Mouse (Mus musculus): ENCODE results near the gene Fbxl12. TPM values are rescaled to one million over a fixed set of nuclear protein-coding genes. Genes with fewer than 3 reads are reported as not detected.

Gene Fbxl12
- total and polyA plus RNA-seq, 3 experiments, result 7.9 to 25.6 (median 22.0) TPM

DNA sequence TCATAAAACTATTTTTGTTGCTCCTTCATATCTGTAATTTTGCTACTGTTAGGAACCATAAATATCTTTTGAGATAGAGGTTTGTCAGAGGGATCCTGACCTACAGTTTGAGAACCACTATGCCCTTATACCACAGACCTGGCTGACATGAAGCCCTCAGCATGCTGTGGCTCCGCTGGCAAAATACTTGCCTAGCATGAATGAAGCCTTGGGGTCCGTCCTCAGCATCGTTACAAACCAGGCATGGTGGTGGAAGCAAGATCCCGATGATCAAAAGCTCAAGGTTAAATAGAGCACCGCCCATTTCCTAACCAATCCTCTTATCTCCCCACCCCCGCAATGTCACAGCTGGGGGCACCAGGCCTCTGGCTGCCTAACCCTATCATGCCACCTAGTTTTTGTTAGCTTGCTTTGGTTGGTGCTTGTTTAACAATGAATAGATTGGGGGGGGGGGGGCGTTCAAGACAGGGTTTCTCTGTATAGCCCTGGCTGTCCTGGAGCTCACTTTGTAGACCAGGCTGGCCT, 22.0 kb upstream of the Fbxl12 start:
- 0 out of 2 replicates have a peak, but pooled peaks have one; percentile 4 for ATAC-seq (ENCODE audit: extremely low read depth, insufficient number of reproducible peaks, low FRiP score, poor library complexity, severe bottlenecking)
- TF ChIP-seq TAL1 (conservative IDR thresholded peaks at IDR 0.05; ENCODE audit: low read depth, low read length) (no peak), GATA1 (IDR thresholded peaks at IDR 0.05; ENCODE audit: borderline replicate concordance, low read length) (no peak), GATA2 (IDR thresholded peaks at IDR 0.05; ENCODE audit: borderline replicate concordance, low read depth, low read length) (no peak), CTCF (IDR thresholded peaks at IDR 0.05; ENCODE audit: low read depth, low read length) (no peak), POLR2AphosphoS5 (IDR thresholded peaks at IDR 0.05; ENCODE audit: insufficient replicate concordance, low read depth, low read length) (no peak)
- H3K9me3 ChIP-seq (replicated peaks), result no peaks in the 10 kb centered on the region
- peaks cover 4% of the 10 kb centered on the region for H3K27me3 ChIP-seq (ENCODE audit: insufficient read depth, low read length)
- H3K4me1 ChIP-seq (ENCODE audit: insufficient read depth, low read depth, low read length), result peaks cover 29% of the 10 kb centered on the region
- DNase-seq (ENCODE audit: low spot score), result no peak
- H3K36me3 ChIP-seq (replicated peaks), result peaks cover 47% of the 10 kb centered on the region
- no peak overlapping the region for H3K4me3 ChIP-seq (ENCODE audit: low read depth, low read length)

DNA sequence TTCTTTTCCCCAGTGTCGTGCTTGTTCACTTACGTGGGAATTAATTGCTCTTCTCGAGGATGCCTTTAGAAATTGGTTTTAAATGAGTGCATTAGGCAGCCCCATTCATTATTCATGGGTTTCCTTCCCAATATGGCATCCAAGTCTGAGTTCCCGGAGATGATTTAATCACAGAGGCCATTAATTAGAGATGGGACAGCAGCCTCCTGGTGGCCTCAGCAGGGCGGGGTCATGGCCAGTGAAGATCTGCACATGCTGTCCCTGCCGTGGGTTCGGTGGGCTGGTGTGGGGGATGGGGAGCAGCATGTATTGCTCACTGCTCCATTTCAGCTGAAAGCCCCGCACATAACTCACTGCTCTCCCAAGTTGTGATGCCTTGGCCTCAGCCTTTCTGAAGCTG, 21.4 kb upstream of the Fbxl12 start:
- peaks cover 53% of the 10 kb centered on the region for H3K36me3 ChIP-seq (replicated peaks)
- H3K9me3 ChIP-seq (replicated peaks), result no peaks in the 10 kb centered on the region
- TF ChIP-seq CTCF (IDR thresholded peaks at IDR 0.05; ENCODE audit: low read depth, low read length) (no peak), TAL1 (conservative IDR thresholded peaks at IDR 0.05; ENCODE audit: low read depth, low read length) (no peak), GATA1 (IDR thresholded peaks at IDR 0.05; ENCODE audit: borderline replicate concordance, low read length) (no peak), GATA2 (IDR thresholded peaks at IDR 0.05; ENCODE audit: borderline replicate concordance, low read depth, low read length) (no peak), POLR2AphosphoS5 (IDR thresholded peaks at IDR 0.05; ENCODE audit: insufficient replicate concordance, low read depth, low read length) (no peak)
- H3K4me1 ChIP-seq (ENCODE audit: insufficient read depth, low read depth, low read length), result peaks cover 34% of the 10 kb centered on the region
- DNase-seq (ENCODE audit: low spot score) (no peak), ATAC-seq (ENCODE audit: extremely low read depth, insufficient number of reproducible peaks, low FRiP score, poor library complexity, severe bottlenecking) (no peak)
- H3K4me3 ChIP-seq (ENCODE audit: low read depth, low read length), result no peak overlapping the region
- peaks cover 3% of the 10 kb centered on the region for H3K27me3 ChIP-seq (ENCODE audit: insufficient read depth, low read length)

DNA sequence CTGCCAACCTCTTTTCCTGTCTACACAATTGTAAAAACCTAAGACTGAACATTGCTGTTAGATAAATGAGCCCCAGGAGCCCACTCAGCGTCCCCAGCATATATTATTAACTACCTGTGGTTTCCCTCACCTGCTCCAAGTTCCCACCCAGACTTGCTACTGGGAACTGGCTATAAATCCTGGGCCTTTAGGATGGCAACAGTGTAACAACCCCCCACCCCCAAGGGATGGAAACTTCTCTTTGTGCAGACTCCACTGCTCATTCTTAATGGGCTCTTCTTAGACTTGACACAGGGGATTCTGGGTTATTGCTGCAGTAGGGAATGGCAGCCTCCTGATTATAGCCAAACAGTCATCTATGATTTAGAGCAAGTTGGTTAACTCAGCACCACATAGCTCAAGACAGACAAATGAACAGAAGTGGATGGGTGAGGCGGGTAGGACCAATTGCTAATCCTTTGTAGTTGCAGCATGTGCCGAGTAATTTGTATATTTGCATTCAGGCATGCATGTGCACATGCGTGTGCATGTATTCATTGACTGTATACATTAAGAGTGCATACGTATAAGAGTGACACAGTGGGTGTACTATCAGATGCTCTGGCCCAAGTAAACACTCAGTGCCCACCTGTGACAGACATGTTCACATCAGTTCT, 20.5 kb upstream of the Fbxl12 start:
- no peak for DNase-seq (ENCODE audit: low spot score)
- H3K36me3 ChIP-seq (replicated peaks), result peaks cover 61% of the 10 kb centered on the region
- peaks cover 3% of the 10 kb centered on the region for H3K27me3 ChIP-seq (ENCODE audit: insufficient read depth, low read length)
- H3K4me1 ChIP-seq (ENCODE audit: insufficient read depth, low read depth, low read length), result peaks cover 36% of the 10 kb centered on the region
- no peak overlapping the region for H3K4me3 ChIP-seq (ENCODE audit: low read depth, low read length)
- no peak for ATAC-seq (ENCODE audit: extremely low read depth, insufficient number of reproducible peaks, low FRiP score, poor library complexity, severe bottlenecking)
- no peaks in the 10 kb centered on the region for H3K9me3 ChIP-seq (replicated peaks)
- TF ChIP-seq CTCF (IDR thresholded peaks at IDR 0.05; ENCODE audit: low read depth, low read length) (no peak), TAL1 (conservative IDR thresholded peaks at IDR 0.05; ENCODE audit: low read depth, low read length) (no peak), GATA1 (IDR thresholded peaks at IDR 0.05; ENCODE audit: borderline replicate concordance, low read length) (no peak), GATA2 (IDR thresholded peaks at IDR 0.05; ENCODE audit: borderline replicate concordance, low read depth, low read length) (no peak), POLR2AphosphoS5 (IDR thresholded peaks at IDR 0.05; ENCODE audit: insufficient replicate concordance, low read depth, low read length) (no peak)

DNA sequence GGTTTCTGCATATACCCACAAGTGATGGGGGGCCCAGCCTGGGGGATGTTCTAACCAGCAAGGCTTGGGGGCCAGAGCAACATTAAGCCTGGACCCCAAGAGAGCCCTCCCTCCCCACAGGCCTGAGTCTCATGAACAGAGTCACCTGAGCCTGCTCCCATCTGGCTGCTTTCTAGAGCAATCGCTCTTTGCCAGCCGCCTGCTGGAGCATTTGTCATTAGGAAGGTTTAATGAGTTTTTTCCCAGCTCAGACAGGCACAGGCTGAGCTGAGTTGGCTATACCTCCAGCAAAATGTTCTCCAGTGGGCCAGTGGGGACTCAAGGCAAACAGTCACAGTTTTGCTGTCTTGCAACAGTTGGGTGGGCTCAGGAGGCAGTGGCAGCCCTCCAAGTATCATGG, 19.8 kb upstream of the Fbxl12 start:
- Histone ChIP-seq H3K36me3 (replicated peaks) (peaks cover 69% of the 10 kb centered on the region), H3K4me1 (ENCODE audit: insufficient read depth, low read depth, low read length) (peaks cover 36% of the 10 kb centered on the region), H3K9me3 (replicated peaks) (no peaks in the 10 kb centered on the region), H3K27me3 (ENCODE audit: insufficient read depth, low read length) (no peaks in the 10 kb centered on the region), H3K4me3 (ENCODE audit: low read depth, low read length) (no peak overlapping the region)
- ATAC-seq (ENCODE audit: extremely low read depth, insufficient number of reproducible peaks, low FRiP score, poor library complexity, severe bottlenecking) (no peak), DNase-seq (ENCODE audit: low spot score) (no peak)
- TF ChIP-seq CTCF (IDR thresholded peaks at IDR 0.05; ENCODE audit: low read depth, low read length) (no peak), POLR2AphosphoS5 (IDR thresholded peaks at IDR 0.05; ENCODE audit: insufficient replicate concordance, low read depth, low read length) (no peak), GATA1 (IDR thresholded peaks at IDR 0.05; ENCODE audit: borderline replicate concordance, low read length) (no peak), TAL1 (conservative IDR thresholded peaks at IDR 0.05; ENCODE audit: low read depth, low read length) (no peak), GATA2 (IDR thresholded peaks at IDR 0.05; ENCODE audit: borderline replicate concordance, low read depth, low read length) (no peak)

DNA sequence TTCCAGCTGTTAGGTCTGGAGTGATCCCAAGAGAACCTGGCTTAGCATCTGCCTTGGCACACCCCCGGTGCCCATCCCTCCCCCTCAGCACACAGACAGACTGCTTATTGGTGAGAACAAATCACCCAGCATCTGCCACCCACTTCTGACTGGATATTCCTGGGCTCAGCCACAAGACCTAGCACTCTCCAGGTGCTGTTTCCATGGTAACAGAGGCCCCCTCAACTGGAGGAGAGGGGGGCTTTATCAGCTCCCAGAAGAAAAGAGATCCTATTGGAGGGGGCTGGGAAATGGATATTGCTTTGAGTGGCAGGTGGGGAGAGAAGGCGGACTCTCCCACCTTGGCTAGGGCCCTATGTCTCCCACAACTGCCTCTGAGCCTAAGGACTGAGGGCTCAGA, 19.4 kb upstream of the Fbxl12 start:
- no peak for DNase-seq (ENCODE audit: low spot score)
- Histone ChIP-seq H3K4me1 (ENCODE audit: insufficient read depth, low read depth, low read length) (peaks cover 39% of the 10 kb centered on the region), H3K36me3 (replicated peaks) (peaks cover 73% of the 10 kb centered on the region), H3K27me3 (ENCODE audit: insufficient read depth, low read length) (no peaks in the 10 kb centered on the region), H3K4me3 (ENCODE audit: low read depth, low read length) (no peak overlapping the region), H3K9me3 (replicated peaks) (no peaks in the 10 kb centered on the region)
- no peak for ATAC-seq (ENCODE audit: extremely low read depth, insufficient number of reproducible peaks, low FRiP score, poor library complexity, severe bottlenecking)
- TF ChIP-seq GATA2 (IDR thresholded peaks at IDR 0.05; ENCODE audit: borderline replicate concordance, low read depth, low read length) (no peak), TAL1 (conservative IDR thresholded peaks at IDR 0.05; ENCODE audit: low read depth, low read length) (no peak), POLR2AphosphoS5 (IDR thresholded peaks at IDR 0.05; ENCODE audit: insufficient replicate concordance, low read depth, low read length) (no peak), CTCF (IDR thresholded peaks at IDR 0.05; ENCODE audit: low read depth, low read length) (no peak), GATA1 (IDR thresholded peaks at IDR 0.05; ENCODE audit: borderline replicate concordance, low read length) (no peak)

DNA sequence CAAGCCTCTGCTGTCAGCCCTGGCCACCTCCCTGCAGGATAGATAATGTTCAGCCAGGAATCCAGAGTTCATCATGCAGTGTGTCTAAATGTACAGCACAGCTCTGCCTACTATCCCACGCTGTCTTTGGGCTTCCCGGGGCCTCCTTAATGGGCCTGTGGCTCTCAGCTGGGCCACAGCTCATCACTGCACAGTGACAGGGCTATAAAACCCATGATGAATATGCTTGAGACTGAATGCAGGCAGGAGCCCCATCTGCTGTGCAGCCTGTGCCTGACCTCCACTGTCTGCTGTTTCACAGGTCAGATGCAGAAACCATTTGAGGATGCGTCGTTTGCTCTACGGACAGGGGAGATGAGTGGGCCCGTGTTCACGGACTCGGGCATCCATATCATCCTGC, 18.3 kb upstream of the Fbxl12 start:
- H3K9me3 ChIP-seq (replicated peaks), result no peaks in the 10 kb centered on the region
- ATAC-seq (ENCODE audit: extremely low read depth, insufficient number of reproducible peaks, low FRiP score, poor library complexity, severe bottlenecking) (no peak), DNase-seq (ENCODE audit: low spot score) (no peak)
- TF ChIP-seq GATA1 (IDR thresholded peaks at IDR 0.05; ENCODE audit: borderline replicate concordance, low read length) (no peak), GATA2 (IDR thresholded peaks at IDR 0.05; ENCODE audit: borderline replicate concordance, low read depth, low read length) (no peak), TAL1 (conservative IDR thresholded peaks at IDR 0.05; ENCODE audit: low read depth, low read length) (no peak), CTCF (IDR thresholded peaks at IDR 0.05; ENCODE audit: low read depth, low read length) (no peak), POLR2AphosphoS5 (IDR thresholded peaks at IDR 0.05; ENCODE audit: insufficient replicate concordance, low read depth, low read length) (no peak)
- peaks cover 84% of the 10 kb centered on the region for H3K36me3 ChIP-seq (replicated peaks)
- H3K27me3 ChIP-seq (ENCODE audit: insufficient read depth, low read length), result no peaks in the 10 kb centered on the region
- H3K4me3 ChIP-seq (ENCODE audit: low read depth, low read length), result no peak overlapping the region
- H3K4me1 ChIP-seq (ENCODE audit: insufficient read depth, low read depth, low read length), result peaks cover 43% of the 10 kb centered on the region
